Mouse (Mus musculus): ENCODE measurements around the gene Il21. TPM values are rescaled to one million over a fixed set of nuclear protein-coding genes. Genes with fewer than 3 reads are reported as not detected.

Gene Il21
- polyA plus RNA-seq (2015; fragmentation: Nextera tagmentation; extraction: Ambion mirVana): not detected in 2 replicates

DNA sequence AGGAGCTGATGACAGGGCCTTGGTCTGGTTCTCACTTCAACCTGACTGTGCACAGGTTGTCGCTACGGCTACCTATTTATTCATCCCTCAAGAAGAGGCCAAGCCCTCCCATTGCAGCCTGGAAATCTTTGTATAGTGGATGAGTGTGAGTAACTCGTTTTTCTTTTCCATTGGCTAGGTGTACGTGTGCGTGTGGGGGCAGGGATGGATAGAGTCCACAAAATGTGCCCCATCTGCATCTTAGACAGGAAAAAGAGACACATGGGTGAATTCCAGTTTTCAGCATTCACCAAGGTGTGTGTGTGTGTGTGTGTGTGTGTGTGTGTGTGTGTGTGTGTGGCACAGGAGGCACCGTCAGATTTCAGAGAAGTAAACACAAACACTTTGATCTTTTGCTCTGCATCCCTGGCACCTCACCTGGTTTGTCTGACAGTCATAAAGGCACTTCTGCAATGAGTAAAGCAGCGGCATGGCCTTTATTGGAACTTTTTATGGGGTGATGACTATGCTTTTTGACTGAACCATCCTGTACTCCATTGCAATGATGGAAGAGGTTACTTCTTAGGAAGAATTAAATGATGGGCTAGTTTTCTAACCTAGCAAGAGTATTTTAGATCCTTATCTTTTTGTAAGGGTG lies at the start of gene Il21:
Gene Il21 (minus strand): TSS at position 51 of the 637 bp plus-strand sequence.
- H3K4me1 ChIP-seq (replicated peaks): no peaks in the 10 kb centered on the region
- DNase-seq (no peak), ATAC-seq (ENCODE audit: low read depth) (no peak)
- no peaks in the 10 kb centered on the region for H3K9me3 ChIP-seq (replicated peaks)
- H3K4me2 ChIP-seq: no peak within 1 kb of the TSS
- H3K27ac ChIP-seq: no peak within 1 kb of the TSS
- no peak within 1 kb of the TSS for H3K4me3 ChIP-seq (replicated peaks)
- no peaks in the 10 kb centered on the region for H3K27me3 ChIP-seq
- no peak within 1 kb of the TSS for H3K9ac ChIP-seq
- WGBS (ENCODE audit: insufficient replicate concordance): 73% methylated on average over 7 of the region's 7 CpGs
- H3K36me3 ChIP-seq: no peaks in the 10 kb centered on the region

DNA sequence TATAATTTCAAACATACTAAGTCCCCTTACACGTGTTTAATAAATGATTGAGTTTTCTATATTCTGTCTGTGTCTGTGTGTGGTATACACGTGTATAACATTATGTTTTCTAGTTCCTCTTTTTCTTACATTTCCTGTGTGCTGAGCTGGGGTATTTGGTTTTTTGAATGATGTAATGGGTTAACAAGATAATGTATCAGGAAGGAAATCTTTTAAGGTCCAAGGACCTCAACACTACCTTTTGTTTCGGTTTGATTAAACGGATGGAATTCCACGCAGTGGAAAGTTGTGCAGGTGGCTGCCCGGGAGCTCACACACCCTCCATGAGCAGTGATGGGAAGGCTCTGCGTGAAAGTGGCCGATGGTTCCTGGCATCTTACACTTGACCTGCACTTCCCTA lies 48.4 kb upstream of the Il21 start:
- DNase-seq (no peak), ATAC-seq (ENCODE audit: low read depth) (no peak)
- H3K9me3 ChIP-seq (replicated peaks): no peaks in the 10 kb centered on the region
- no peak overlapping the region for H3K4me2 ChIP-seq
- peaks cover 23% of the 10 kb centered on the region for H3K4me1 ChIP-seq (replicated peaks)
- 26% methylated on average over 8 of the region's 8 CpGs for WGBS (ENCODE audit: insufficient replicate concordance)
- no peak overlapping the region for H3K9ac ChIP-seq
- H3K4me3 ChIP-seq (replicated peaks): no peak overlapping the region
- no peaks in the 10 kb centered on the region for H3K27me3 ChIP-seq
- no peak overlapping the region for H3K27ac ChIP-seq
- no peaks in the 10 kb centered on the region for H3K36me3 ChIP-seq

DNA sequence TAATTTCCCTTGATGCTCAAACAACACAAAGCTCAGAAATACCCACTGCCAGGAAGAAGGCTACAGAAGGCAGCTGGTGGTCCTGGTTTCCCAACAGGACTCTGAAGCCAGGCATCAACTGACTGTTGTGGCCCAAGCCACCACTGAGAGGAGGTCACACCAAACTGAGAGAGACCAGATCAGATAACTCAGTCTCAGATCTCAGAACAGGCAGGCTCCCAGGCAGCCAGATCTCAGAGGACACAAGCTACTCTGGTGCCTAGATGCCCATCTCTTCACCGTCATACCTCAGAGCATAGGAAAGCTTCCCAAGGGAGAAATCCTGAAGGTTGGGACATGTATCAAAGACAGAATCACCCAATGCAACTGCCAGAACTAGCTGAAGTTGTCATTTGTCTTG lies 47.8 kb upstream of the Il21 start:
- H3K9me3 ChIP-seq (replicated peaks): no peaks in the 10 kb centered on the region
- no peak overlapping the region for H3K4me2 ChIP-seq
- H3K4me1 ChIP-seq (replicated peaks): peaks cover 23% of the 10 kb centered on the region
- WGBS (ENCODE audit: insufficient replicate concordance): 67% methylated on average over 1 of the region's 1 CpGs
- DNase-seq (no peak), ATAC-seq (ENCODE audit: low read depth) (no peak)
- H3K36me3 ChIP-seq: no peaks in the 10 kb centered on the region
- no peak overlapping the region for H3K4me3 ChIP-seq (replicated peaks)
- no peaks in the 10 kb centered on the region for H3K27me3 ChIP-seq
- H3K27ac ChIP-seq: no peak overlapping the region
- H3K9ac ChIP-seq: no peak overlapping the region

DNA sequence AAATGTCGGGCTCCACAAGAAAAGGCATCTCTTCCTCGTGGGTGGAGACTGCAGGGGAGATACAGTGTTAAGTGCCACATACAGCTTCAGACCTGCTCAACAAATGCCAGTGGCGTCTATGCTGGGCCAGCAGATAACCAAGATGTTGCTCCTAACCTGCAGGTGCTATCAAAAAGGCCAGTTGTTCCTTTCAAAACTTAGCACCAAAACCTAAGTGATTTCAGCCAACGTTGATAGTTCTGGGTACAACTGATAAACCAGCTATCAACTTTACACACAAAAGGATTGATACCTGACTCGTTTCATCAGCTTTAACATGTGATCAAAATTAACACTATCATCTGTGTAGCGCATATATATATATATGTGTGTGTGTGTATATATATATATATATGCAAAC lies 42.2 kb upstream of the Il21 start:
- Histone ChIP-seq H3K9ac (no peak overlapping the region; the same call in 1 of the 2 replicates), H3K4me1 (replicated peaks) (peaks cover 14% of the 10 kb centered on the region), H3K9me3 (replicated peaks) (no peaks in the 10 kb centered on the region), H3K4me3 (replicated peaks) (no peak overlapping the region), H3K4me2 (peak overlapping the region; percentile 43), H3K27ac (peak overlapping the region; percentile 64; the same call in 1 of the 2 replicates), H3K27me3 (0 out of 2 replicates have a peak, but pooled peaks cover 3% of the 10 kb centered on the region), H3K36me3 (no peaks in the 10 kb centered on the region)
- peak; percentile 96 for ATAC-seq (ENCODE audit: low read depth)
- DNase-seq: peak; percentile 55
- WGBS (ENCODE audit: insufficient replicate concordance): 20% methylated on average over 6 of the region's 6 CpGs

DNA sequence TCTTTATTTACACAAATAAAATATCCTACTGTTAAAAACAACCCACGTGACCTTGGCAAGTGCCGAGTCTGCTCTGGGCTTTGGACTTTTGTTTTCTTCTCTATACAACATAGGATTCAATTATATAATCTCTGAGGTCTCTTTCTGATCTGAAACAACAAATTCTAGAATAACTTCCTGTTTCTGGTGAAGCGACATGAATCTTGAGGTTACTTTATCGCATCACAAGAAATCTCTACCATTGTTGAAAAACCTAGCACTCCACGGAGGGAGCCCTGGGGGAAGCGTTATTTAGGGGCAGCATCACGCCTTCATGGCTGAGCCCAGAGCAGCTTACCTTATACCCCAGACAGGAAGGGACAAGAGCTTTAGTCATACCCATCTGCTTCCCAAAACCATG lies 40.7 kb upstream of the Il21 start:
- 0 out of 2 replicates have a peak, but pooled peaks cover 3% of the 10 kb centered on the region for H3K27me3 ChIP-seq
- H3K27ac ChIP-seq: no peak overlapping the region
- no peak overlapping the region for H3K4me3 ChIP-seq (replicated peaks)
- H3K4me2 ChIP-seq: no peak overlapping the region
- DNase-seq (no peak), ATAC-seq (ENCODE audit: low read depth) (no peak)
- H3K36me3 ChIP-seq: no peaks in the 10 kb centered on the region
- peaks cover 14% of the 10 kb centered on the region for H3K4me1 ChIP-seq (replicated peaks)
- no peak overlapping the region for H3K9ac ChIP-seq
- 61% methylated on average over 7 of the region's 7 CpGs for WGBS (ENCODE audit: insufficient replicate concordance)
- no peaks in the 10 kb centered on the region for H3K9me3 ChIP-seq (replicated peaks)

DNA sequence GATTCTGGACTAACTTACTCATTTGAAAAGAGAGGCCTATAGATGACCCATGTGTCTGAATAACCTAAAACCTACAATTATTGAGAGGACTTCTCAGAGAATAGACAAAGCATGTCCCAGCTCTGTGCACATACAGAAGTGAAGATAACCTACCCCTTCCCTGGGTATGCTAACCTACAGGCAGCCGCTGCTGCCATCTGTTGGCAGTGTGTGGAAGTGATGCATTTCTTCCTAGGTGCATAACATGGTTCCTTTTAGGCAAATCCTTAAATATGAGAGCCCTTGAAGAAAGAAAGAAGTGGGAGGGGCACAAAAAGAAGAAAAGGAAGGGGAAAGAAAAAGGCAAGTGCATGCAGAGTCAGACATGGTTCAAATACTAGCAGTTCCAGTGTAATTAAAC lies 38.8 kb upstream of the Il21 start:
- Histone ChIP-seq H3K27ac (no peak overlapping the region), H3K36me3 (no peaks in the 10 kb centered on the region)
- WGBS (ENCODE audit: insufficient replicate concordance): 3% methylated on average over 1 of the region's 1 CpGs

DNA sequence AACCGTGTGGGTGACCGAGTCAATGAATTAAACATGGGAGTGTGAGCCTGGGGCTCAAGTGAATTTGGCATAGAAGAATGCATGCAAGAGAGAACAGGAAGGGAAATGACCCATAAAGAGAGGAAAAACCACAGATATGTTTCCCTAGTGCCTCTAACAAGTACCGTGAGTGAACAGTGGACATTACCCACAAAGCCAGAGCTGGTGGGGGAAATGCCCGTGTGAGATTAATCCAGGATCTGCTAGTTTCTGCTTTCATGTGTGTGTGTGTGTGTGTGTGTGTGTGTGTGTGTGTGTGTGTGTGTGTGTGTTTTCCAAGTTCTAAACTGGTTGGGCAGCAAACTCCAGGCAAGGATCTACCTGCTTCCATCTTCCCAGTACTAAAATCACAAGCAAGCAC lies 37.5 kb upstream of the Il21 start:
- Histone ChIP-seq H3K4me2 (no peak overlapping the region), H3K27ac (no peak overlapping the region), H3K9me3 (replicated peaks) (no peaks in the 10 kb centered on the region), H3K36me3 (no peaks in the 10 kb centered on the region), H3K9ac (no peak overlapping the region), H3K4me1 (replicated peaks) (peaks cover 12% of the 10 kb centered on the region), H3K4me3 (replicated peaks) (no peak overlapping the region), H3K27me3 (0 out of 2 replicates have a peak, but pooled peaks cover 3% of the 10 kb centered on the region)
- no peak for ATAC-seq (ENCODE audit: low read depth)
- 60% methylated on average over 4 of the region's 4 CpGs for WGBS (ENCODE audit: insufficient replicate concordance)
- no peak for DNase-seq

More for the DNA sequence above, 38.8 kb upstream of the Il21 start:
- DNase-seq (peak; percentile 20), ATAC-seq (ENCODE audit: low read depth) (no peak)
- Histone ChIP-seq H3K4me2 (no peak overlapping the region), H3K27me3 (0 out of 2 replicates have a peak, but pooled peaks cover 3% of the 10 kb centered on the region), H3K9me3 (replicated peaks) (no peaks in the 10 kb centered on the region), H3K4me3 (replicated peaks) (no peak overlapping the region), H3K4me1 (replicated peaks) (peaks cover 14% of the 10 kb centered on the region), H3K9ac (no peak overlapping the region)

DNA sequence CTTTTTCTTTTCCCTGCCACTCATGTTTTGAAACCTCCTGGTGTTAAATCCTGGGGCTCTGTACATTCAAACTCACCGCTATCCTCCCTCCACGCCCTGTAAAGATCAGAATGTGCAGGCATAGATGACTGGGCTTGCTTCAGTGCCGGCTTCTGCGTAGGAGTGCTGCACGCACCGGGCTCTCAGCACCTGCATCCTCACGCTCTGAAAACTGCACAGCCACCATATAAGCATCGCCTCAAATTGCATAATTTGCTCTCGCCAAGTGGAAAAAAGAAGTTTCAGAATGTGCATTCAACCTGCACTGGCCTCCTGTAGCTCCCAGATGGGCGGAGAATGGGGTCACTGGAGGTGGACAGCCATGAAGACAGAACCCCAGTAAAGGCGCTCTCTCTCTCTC lies 35.9 kb upstream of the Il21 start:
- H3K9ac ChIP-seq: no peak overlapping the region
- H3K27ac ChIP-seq: no peak overlapping the region
- no peak overlapping the region for H3K4me3 ChIP-seq (replicated peaks)
- no peaks in the 10 kb centered on the region for H3K9me3 ChIP-seq (replicated peaks)
- no peaks in the 10 kb centered on the region for H3K4me1 ChIP-seq (replicated peaks)
- ATAC-seq (ENCODE audit: low read depth): no peak
- no peak overlapping the region for H3K4me2 ChIP-seq
- DNase-seq: no peak
- 74% methylated on average over 11 of the region's 11 CpGs for WGBS (ENCODE audit: insufficient replicate concordance)
- H3K36me3 ChIP-seq: no peaks in the 10 kb centered on the region
- H3K27me3 ChIP-seq: 0 out of 2 replicates have a peak, but pooled peaks cover 3% of the 10 kb centered on the region

DNA sequence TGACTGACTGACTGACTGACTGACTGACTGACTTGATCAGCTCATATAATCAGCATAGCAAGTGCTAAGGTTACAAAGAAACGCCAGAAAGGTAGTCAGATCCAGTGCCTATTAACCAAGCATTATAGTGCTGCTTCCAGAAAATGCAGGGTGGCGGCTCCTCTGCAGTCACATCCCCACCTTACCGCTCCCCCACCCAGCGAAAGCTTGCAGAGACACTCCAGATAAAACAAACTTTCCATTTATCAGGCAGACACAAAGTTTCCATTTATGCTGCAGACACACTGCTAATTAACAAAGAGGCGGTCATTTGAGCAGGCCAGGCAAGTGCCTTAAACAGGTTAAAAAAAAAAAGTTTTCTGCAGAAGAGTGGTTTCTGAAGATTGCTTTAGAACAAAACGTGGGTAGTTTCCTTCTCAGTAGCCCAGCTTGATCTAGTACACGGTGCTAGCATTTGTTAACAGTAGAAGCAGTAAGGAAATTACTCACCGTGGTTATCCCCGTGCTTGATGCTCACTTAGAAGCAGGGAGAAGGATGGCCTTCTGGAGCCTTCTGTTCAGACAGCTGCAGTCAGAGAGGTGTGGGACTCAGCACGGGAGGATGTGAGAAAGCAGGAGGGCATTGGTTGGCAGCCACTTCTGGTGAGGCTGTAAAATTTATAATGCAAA lies 27.0 kb upstream of the Il21 start:
- peak overlapping the region; percentile 50 for H3K4me2 ChIP-seq
- ATAC-seq (ENCODE audit: low read depth) (peak; percentile 89), DNase-seq (peak; percentile 25)
- H3K4me3 ChIP-seq (replicated peaks): 0 out of 2 replicates have a peak overlapping the region, but pooled peaks have one; percentile 7
- H3K9ac ChIP-seq: peak overlapping the region; percentile 42; the same call in 1 of the 2 replicates
- peaks cover 26% of the 10 kb centered on the region for H3K4me1 ChIP-seq (replicated peaks)
- no peaks in the 10 kb centered on the region for H3K9me3 ChIP-seq (replicated peaks)
- H3K36me3 ChIP-seq: no peaks in the 10 kb centered on the region
- H3K27me3 ChIP-seq: no peaks in the 10 kb centered on the region
- peak overlapping the region; percentile 56 for H3K27ac ChIP-seq
- WGBS (ENCODE audit: insufficient replicate concordance): 21% methylated on average over 10 of the region's 10 CpGs

DNA sequence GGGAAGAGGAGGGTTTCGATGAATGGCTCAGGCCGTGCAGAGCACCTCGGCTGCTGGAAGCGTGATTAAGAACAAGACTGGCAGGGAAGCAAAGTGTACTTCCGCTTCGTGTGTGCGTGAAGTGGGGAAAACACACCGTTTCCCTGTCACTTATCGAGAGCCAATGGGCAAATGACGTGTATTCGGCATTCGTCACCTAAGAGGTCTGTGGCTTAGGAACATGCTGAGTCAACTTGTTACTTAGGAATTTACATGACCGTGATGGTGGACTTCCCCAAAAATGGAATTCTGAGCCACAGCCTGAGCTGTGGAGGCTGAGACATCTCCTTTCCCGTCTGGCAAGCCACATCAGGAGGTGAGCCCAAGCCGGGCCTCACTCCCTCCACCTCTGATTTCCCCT lies 25.3 kb upstream of the Il21 start:
- Histone ChIP-seq H3K9me3 (replicated peaks) (no peaks in the 10 kb centered on the region), H3K27me3 (no peaks in the 10 kb centered on the region), H3K36me3 (no peaks in the 10 kb centered on the region), H3K9ac (no peak overlapping the region), H3K4me3 (replicated peaks) (no peak overlapping the region), H3K4me2 (no peak overlapping the region), H3K27ac (no peak overlapping the region), H3K4me1 (replicated peaks) (peaks cover 26% of the 10 kb centered on the region)
- WGBS (ENCODE audit: insufficient replicate concordance): 81% methylated on average over 15 of the region's 15 CpGs
- no peak for ATAC-seq (ENCODE audit: low read depth)
- DNase-seq: no peak

DNA sequence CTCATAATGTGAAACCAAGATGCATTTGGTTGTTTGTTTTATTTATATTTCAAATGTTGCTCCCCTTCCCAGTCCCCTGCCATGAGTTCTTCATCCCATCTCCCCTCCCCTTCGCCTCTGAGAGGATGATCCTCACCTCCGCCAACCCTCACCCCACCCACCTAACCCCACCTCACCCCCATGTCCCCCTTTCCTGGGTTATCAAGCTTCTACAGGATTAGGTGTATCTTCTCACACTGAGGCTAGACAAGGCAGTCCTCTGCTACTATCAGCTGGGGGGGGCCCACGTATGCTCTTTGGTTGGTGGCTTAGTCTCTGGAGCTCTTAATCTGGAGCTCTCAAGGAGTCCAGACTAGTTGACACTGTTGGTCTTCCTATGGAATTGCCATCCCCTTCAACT lies 18.5 kb upstream of the Il21 start:
- H3K9me3 ChIP-seq (replicated peaks): no peaks in the 10 kb centered on the region
- WGBS (ENCODE audit: insufficient replicate concordance): 50% methylated on average over 3 of the region's 3 CpGs
- H3K4me2 ChIP-seq: no peak overlapping the region
- DNase-seq: no peak
- no peak overlapping the region for H3K9ac ChIP-seq
- no peak overlapping the region for H3K27ac ChIP-seq
- H3K36me3 ChIP-seq: no peaks in the 10 kb centered on the region
- no peak for ATAC-seq (ENCODE audit: low read depth)
- H3K4me1 ChIP-seq (replicated peaks): peaks cover 5% of the 10 kb centered on the region; the same call in 1 of the 2 replicates
- no peak overlapping the region for H3K4me3 ChIP-seq (replicated peaks)
- no peaks in the 10 kb centered on the region for H3K27me3 ChIP-seq
